Mouse (Mus musculus) CH12.LX (cell line): ENCODE results near the gene Kcnip3.

Source experiments
- CTCF ChIP-seq, 2 experiments: IDR thresholded peaks in 1 of 2; conservative IDR thresholded peaks in 1 of 2; 2 replicates each; pipeline ENCODE4 v1.5.1; 2011 to 2012; ENCODE audit warnings: low read depth in 2 of 2, low read length in 2 of 2, improper control_type of control experiment in 1 of 2, inconsistent platforms in 1 of 2, mild to moderate bottlenecking in 1 of 2, moderate library complexity in 1 of 2
- E2F4 ChIP-seq: IDR thresholded peaks from 2 replicates; pipeline ENCODE4 v1.6.1; 2011; ENCODE audit warnings: low read depth, low read length, improper control_type of control experiment; ENCODE audit not compliant: insufficient replicate concordance
- ELF1 ChIP-seq: IDR thresholded peaks from 2 replicates; pipeline ENCODE4 v1.6.1; 2014; ENCODE audit warnings: low read depth, mild to moderate bottlenecking, inconsistent platforms, low read length, improper control_type of control experiment
- MYC ChIP-seq: IDR thresholded peaks from 2 replicates; pipeline ENCODE4 v1.6.1; 2011; ENCODE audit warnings: low read depth, mild to moderate bottlenecking, improper control_type of control experiment, low read length
- POLR2A ChIP-seq: IDR thresholded peaks from 2 replicates; pipeline ENCODE4 v1.6.1; 2011; ENCODE audit warnings: low read depth, mild to moderate bottlenecking, improper control_type of control experiment, low read length
- TBP ChIP-seq: conservative IDR thresholded peaks from 2 replicates; pipeline ENCODE4 v1.6.1; 2011; ENCODE audit warnings: low read depth, low read length, improper control_type of control experiment
- USF2 ChIP-seq: conservative IDR thresholded peaks from 2 replicates; pipeline ENCODE4 v1.6.1; 2011; ENCODE audit warnings: low read depth, low read length, improper control_type of control experiment

- TF ChIP-seq POLR2A: no peak
- TF ChIP-seq CTCF (conservative IDR thresholded peaks at IDR 0.05 in 1 of 2, IDR thresholded peaks at IDR 0.05 in 1 of 2; ENCODE audit: low read depth in 2 of 2, low read length in 2 of 2): no peak
- no peak for TF ChIP-seq MYC
- TF ChIP-seq ELF1: no peak
- no peak for TF ChIP-seq USF2
- no peak for TF ChIP-seq E2F4
- no peak for TF ChIP-seq TBP
Measured at GRCm38 (mm10) chr2:127471281-127471680, 50.6 kb downstream of the Kcnip3 start.
